Mouse (Mus musculus) monocyte, adult 2 months (primary cell): Measurements from ENCODE around the gene Kcnj16.
A peak's percentile ranks its signal among the peaks of the same experiment; 100 is the strongest.

Experiments
- DNase-seq, 2 experiments: peaks; one replicate each; pipeline ENCODE4 v3.0.0; 2022; ENCODE audit warnings: low spot score in 2 of 2, low read depth in 1 of 2

Gene Kcnj16

GRCm38 (mm10) chr11:110967762-110968135, at the start of gene Kcnj16:
Gene Kcnj16, plus strand, starts transcription at chr11:110968033.
- DNase-seq = no peak

DNA sequence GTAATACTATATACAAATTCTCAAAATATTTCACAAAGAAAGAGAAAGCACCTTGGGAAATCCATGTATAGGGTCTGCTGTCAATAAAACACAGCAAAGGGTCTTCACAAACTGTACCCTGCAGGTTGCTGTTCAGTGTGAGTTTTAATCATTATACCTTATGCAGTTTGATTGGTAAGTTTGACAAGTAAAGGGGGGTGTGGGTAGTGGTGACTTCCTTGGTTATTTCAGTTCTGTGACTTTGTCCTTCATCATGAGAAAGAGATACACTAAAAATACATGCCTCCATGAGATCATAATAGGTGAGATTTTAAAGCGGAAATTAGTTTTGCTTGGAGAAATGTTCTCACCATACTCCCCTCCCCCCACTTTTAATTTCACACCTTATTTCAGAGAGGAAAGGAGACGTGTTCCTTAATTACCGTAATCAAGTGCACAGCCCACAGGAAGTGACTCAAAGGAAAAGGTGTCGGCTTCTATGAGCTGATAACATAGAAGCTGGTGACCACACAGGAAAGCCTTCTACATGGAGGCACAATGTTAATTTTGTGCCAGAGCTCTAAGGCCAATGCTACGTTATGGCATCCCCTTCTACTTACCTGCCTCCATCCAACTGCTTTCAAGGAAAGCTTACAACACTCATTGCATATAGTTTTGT, 48.9 kb upstream of the Kcnj16 start:
- DNase-seq = no peak

DNA sequence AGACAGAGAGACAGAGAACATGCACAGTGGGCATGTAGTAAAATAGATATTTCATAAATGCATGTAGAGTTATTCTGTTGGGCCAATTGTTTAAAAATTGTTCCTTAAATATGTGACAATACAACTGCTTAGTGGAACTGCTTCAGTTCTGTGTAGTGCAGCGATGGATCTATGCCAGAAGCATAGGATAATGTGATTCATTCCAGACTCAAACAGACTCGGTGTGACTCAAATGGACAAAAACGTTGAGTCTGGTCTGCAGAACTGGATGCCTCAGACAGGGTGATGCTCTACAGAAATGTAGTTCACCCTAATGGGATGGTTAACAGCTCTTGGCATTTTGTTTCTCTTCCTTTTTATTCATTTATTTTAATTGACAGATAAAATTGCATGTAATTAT, 32.1 kb upstream of the Kcnj16 start:
- DNase-seq = no peak

GRCm38 (mm10) chr11:110942280-110942679, 25.6 kb upstream of the Kcnj16 start:
- DNase-seq = no peak

GRCm38 (mm10) chr11:110942695-110943135, 25.1 kb upstream of the Kcnj16 start:
- no peak for DNase-seq

DNA sequence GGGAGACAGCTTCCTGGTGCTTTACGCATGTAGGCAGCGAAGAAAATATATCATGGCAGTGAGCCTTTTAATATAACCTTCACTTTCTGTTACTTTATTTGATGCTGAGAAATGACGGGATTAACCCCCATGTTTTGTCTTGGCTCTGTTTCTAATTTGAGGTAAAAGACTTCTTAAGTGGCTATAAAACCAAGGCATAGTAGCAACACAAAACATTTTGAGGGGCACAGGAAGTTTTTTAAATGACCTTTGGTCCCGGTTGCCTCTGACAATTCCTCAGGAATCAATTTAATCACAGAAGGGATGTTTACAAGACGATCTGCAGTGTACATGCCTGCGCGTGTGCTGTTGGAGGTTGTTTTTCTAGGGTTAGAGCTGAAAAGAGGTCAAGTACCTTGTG, 11.2 kb upstream of the Kcnj16 start:
- DNase-seq = no peak

- DNase-seq = no peak
Measured at GRCm38 (mm10) chr11:110961592-110962021, 6.2 kb upstream of the Kcnj16 start.

GRCm38 (mm10) chr11:110967019-110967761, 643 bp upstream of the Kcnj16 start:
- no peak for DNase-seq

DNA sequence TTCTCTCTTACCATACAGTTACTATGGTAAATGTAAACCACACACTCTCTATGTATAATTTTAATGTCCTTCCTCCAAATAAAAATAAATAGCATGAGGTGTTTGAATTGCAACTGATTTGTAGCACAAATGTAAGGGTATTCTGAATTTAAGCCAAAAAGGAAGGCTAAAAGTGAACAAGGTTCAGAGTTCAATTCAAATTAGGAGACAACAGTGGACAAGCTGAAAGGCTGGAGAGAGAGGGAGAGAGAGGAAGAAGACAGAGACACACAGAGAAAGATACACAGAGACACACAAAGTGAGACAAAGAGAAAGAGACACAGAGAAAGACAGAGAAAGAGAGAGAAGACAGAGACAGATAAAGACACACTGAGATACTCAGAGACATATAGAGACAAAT, 1.1 kb downstream of the Kcnj16 start:
- no peak for DNase-seq

GRCm38 (mm10) chr11:110985508-110985907, 17.7 kb downstream of the Kcnj16 start:
- DNase-seq = no peak

- DNase-seq = no peak
Measured at GRCm38 (mm10) chr11:110985949-110986348, 18.1 kb downstream of the Kcnj16 start.

DNA sequence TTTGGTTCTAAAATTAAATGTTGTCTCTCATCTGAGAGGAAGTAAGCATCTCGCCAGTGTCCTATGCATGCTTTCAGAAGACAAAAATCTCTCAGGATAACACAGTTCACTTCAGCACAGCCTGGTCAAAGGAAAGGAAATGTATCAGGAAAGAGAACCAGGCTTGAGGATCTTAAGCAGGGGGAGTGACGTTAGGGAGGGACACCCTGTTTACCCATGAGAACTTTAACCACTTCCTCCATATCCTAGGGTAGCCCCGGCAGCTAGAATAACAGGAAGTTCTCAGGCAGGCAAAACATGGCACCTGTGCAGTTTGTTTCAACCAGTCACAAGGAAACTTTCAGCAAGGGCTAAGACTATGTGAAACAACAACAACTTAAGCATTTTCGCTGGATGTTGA, 25.8 kb downstream of the Kcnj16 start:
- DNase-seq = peak; percentile 1 to 24

DNA sequence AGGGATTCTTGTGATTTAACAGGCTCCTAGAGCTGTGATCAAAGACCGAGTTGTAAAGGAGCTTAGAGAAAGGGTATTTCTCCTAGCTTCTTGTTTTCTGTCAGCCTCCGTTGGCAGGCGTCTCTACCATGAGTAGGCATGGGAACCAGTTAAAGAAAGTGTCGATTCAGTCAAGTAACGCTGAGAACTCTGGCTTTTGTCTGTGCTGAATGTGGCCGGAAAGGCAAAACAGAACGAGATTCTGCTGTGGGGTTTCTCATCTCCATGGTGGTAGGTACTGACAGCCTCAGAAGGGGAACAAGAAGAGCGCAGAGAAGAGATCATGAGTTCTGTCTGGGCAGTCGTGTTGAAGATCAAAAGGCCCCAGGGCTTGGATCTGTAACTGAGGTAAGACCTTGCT, 29.4 kb downstream of the Kcnj16 start:
- DNase-seq = no peak

DNA sequence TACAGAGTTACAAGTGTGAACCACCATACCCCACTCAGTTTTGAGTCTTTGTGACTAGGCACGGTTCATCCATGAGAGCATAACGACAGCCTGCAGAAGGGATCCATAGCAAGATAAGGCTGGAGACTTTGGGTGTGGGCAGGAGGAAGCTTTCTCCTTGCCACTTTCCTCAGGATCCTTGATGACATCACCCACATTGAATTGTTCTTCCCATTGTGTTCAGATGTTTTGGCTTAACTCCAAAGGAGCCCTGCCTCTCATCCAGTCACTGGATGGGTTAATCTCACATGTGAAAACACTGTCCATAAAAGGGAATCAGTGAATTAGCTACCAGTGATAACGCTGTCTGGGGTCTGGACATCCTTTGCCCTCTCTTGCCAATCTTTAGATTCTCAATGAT, 37.3 kb downstream of the Kcnj16 start:
- DNase-seq = no peak

GRCm38 (mm10) chr11:111009471-111009870, 41.6 kb downstream of the Kcnj16 start:
- DNase-seq = no peak

- DNase-seq = no peak
Measured at GRCm38 (mm10) chr11:111016206-111016605, 48.4 kb downstream of the Kcnj16 start.

GRCm38 (mm10) chr11:111020211-111020610, 52.4 kb downstream of the Kcnj16 start:
- no peak for DNase-seq

GRCm38 (mm10) chr11:111022681-111023281, 54.9 kb downstream of the Kcnj16 start:
- no peak for DNase-seq

- DNase-seq = no peak
Measured at GRCm38 (mm10) chr11:111042175-111042574, 74.3 kb downstream of the Kcnj16 start.

DNA sequence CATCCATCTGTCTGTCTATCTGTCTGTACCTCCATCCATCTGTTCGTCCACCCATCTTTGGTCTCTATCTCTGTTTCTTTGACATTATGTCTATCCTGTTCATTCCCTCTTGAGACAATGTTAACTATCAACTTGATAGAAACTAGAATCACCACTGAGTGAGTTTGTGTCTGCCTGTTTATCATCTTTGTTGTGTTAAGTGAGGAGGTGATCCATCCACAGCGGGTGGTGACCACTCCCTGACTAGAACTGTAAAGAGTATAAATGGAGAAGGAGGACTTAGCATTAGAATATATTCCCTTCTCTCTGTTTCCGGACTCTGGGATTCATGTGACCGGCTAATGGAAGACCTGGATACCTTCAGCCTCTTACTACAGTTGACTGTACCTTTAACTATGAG, 75.5 kb downstream of the Kcnj16 start:
- no peak for DNase-seq

DNA sequence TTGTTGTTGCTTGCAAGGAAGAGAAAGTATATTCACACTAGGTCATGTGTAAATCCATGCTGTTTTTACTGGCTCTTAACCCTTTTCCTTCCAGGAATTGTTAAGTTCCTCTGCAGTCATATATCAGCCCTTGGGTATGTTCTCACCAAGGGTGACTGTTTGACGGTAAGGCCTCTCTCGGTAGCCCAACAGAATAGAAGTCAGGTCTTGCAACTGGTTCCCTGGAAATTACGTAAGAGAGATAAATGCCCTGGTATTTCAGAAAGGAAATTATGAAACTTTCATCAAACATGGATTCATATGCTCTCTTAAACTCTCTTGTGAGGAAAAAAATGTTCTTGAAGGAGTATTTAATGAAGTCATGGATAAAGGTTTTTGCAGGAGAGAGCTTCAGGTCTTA, 86.4 kb downstream of the Kcnj16 start:
- DNase-seq = no peak
